Mouse (Mus musculus): ENCODE results near the gene Supt3. TPM values are rescaled to one million over a fixed set of nuclear protein-coding genes. Genes with fewer than 3 reads are reported as not detected.
A peak's percentile ranks its signal among the peaks of the same experiment; 100 is the strongest.

Supt3 gene
- polyA plus RNA-seq, 1 experiment: 7.9 TPM

- DNase-seq (ENCODE audit: extremely low spot score in 1 of 2, low spot score in 1 of 2): no peak
Measured at GRCm38 (mm10) chr17:44948321-44948720, 171.4 kb downstream of the Supt3 start.

- DNase-seq (ENCODE audit: extremely low spot score in 1 of 2, low spot score in 1 of 2): no peak
Measured at GRCm38 (mm10) chr17:44956671-44957070, 179.7 kb downstream of the Supt3 start.

- no peak for DNase-seq (ENCODE audit: extremely low spot score in 1 of 2, low spot score in 1 of 2)
Measured at GRCm38 (mm10) chr17:44963051-44963798, 186.3 kb downstream of the Supt3 start.

GRCm38 (mm10) chr17:44967186-44967585 is 190.2 kb downstream of the Supt3 start:
- DNase-seq (ENCODE audit: extremely low spot score in 1 of 2, low spot score in 1 of 2): peak; percentile 18 to 45

GRCm38 (mm10) chr17:44970255-44970654 is 193.3 kb downstream of the Supt3 start:
- DNase-seq (ENCODE audit: extremely low spot score in 1 of 2, low spot score in 1 of 2): no peak

GRCm38 (mm10) chr17:44973489-44973888 is 196.5 kb downstream of the Supt3 start:
- DNase-seq (ENCODE audit: extremely low spot score in 1 of 2, low spot score in 1 of 2): no peak

GRCm38 (mm10) chr17:44977690-44978089 is 200.7 kb downstream of the Supt3 start:
- no peak for DNase-seq (ENCODE audit: extremely low spot score in 1 of 2, low spot score in 1 of 2)

GRCm38 (mm10) chr17:44987964-44988363 is 211.0 kb downstream of the Supt3 start:
- DNase-seq (ENCODE audit: extremely low spot score in 1 of 2, low spot score in 1 of 2): no peak

GRCm38 (mm10) chr17:45003311-45003710 is 226.4 kb downstream of the Supt3 start:
- DNase-seq (ENCODE audit: extremely low spot score in 1 of 2, low spot score in 1 of 2): no peak

- no peak for DNase-seq (ENCODE audit: extremely low spot score in 1 of 2, low spot score in 1 of 2)
Measured at GRCm38 (mm10) chr17:45004477-45005170, 227.7 kb downstream of the Supt3 start.

GRCm38 (mm10) chr17:45007461-45007860 is 230.5 kb downstream of the Supt3 start:
- DNase-seq (ENCODE audit: extremely low spot score in 1 of 2, low spot score in 1 of 2): no peak

GRCm38 (mm10) chr17:45008663-45009062 is 231.7 kb downstream of the Supt3 start:
- DNase-seq (ENCODE audit: extremely low spot score in 1 of 2, low spot score in 1 of 2): no peak

- DNase-seq (ENCODE audit: extremely low spot score in 1 of 2, low spot score in 1 of 2): no peak
Measured at GRCm38 (mm10) chr17:45010409-45010808, 233.5 kb downstream of the Supt3 start.

- no peak for DNase-seq (ENCODE audit: extremely low spot score in 1 of 2, low spot score in 1 of 2)
Measured at GRCm38 (mm10) chr17:45016746-45017145, 239.8 kb downstream of the Supt3 start.

- peak in 1 of 2 experiments; percentile 20 for DNase-seq (ENCODE audit: extremely low spot score in 1 of 2, low spot score in 1 of 2)
Measured at GRCm38 (mm10) chr17:45020155-45020930, 243.4 kb downstream of the Supt3 start.

- DNase-seq (ENCODE audit: extremely low spot score in 1 of 2, low spot score in 1 of 2): no peak
Measured at GRCm38 (mm10) chr17:45028441-45028840, 251.5 kb downstream of the Supt3 start.

- no peak for DNase-seq (ENCODE audit: extremely low spot score in 1 of 2, low spot score in 1 of 2)
Measured at GRCm38 (mm10) chr17:45029106-45029505, 252.2 kb downstream of the Supt3 start.

- DNase-seq (ENCODE audit: extremely low spot score in 1 of 2, low spot score in 1 of 2): no peak
Measured at GRCm38 (mm10) chr17:45032209-45032608, 255.3 kb downstream of the Supt3 start.

- DNase-seq (ENCODE audit: extremely low spot score in 1 of 2, low spot score in 1 of 2): no peak
Measured at GRCm38 (mm10) chr17:45033617-45034016, 256.7 kb downstream of the Supt3 start.

GRCm38 (mm10) chr17:45041084-45041483 is 264.1 kb downstream of the Supt3 start:
- no peak for DNase-seq (ENCODE audit: extremely low spot score in 1 of 2, low spot score in 1 of 2)

GRCm38 (mm10) chr17:45045804-45046203 is 268.9 kb downstream of the Supt3 start:
- DNase-seq (ENCODE audit: extremely low spot score in 1 of 2, low spot score in 1 of 2): no peak

Data from frontal cortex, adult 2 months (tissue).